Mouse (Mus musculus) liver, embryonic 14.5 days (tissue): ENCODE measurements around the gene Cux1.

Experiments used
- CTCF ChIP-seq: IDR thresholded peaks from 2 replicates; pipeline ENCODE4 v1.5.1; 2016; ENCODE audit warnings: antibody characterized with exemption, low read depth, control low read depth
- EP300 ChIP-seq: IDR thresholded peaks from 2 replicates; pipeline ENCODE4 v1.6.1; 2016; ENCODE audit warnings: antibody characterized with exemption, low read depth

DNA sequence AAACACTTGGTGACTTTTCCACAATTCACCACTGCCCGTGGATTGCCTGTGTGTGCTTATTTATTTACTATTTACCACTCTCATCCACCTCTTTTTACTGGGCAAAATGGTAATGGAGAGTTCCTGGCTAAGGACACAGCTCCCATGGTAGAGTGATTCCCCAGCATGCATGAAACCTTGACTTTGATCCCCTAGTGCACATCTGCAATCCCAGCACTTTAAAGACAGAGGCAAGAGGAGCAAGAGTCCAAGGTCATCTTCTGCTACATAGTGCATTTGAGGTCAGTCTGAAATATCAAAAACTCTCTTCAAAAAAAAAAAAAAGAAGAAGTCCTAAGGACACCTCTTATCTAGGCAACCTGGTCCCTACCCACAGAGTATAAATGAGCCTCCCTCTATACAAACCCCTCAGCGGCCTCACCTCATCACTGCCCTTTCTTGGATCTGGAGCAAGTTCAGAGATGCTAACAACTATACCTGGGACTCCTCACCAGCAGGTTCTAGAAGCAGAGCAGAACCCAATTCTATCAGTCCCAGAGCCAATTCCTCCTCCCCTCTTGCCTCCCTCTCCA, 55.1 kb downstream of the Cux1 start:
- TF ChIP-seq EP300 (no peak), CTCF (no peak)
